Mouse (Mus musculus) retina, postnatal 7 days (tissue): Measurements from ENCODE around the gene Slc12a9.

ENCODE experiments used
- DNase-seq: peaks from one replicate; pipeline ENCODE4 v3.0.0-alpha.2; 2012; ENCODE audit warnings: low read depth, low spot score

The Slc12a9 gene

DNA sequence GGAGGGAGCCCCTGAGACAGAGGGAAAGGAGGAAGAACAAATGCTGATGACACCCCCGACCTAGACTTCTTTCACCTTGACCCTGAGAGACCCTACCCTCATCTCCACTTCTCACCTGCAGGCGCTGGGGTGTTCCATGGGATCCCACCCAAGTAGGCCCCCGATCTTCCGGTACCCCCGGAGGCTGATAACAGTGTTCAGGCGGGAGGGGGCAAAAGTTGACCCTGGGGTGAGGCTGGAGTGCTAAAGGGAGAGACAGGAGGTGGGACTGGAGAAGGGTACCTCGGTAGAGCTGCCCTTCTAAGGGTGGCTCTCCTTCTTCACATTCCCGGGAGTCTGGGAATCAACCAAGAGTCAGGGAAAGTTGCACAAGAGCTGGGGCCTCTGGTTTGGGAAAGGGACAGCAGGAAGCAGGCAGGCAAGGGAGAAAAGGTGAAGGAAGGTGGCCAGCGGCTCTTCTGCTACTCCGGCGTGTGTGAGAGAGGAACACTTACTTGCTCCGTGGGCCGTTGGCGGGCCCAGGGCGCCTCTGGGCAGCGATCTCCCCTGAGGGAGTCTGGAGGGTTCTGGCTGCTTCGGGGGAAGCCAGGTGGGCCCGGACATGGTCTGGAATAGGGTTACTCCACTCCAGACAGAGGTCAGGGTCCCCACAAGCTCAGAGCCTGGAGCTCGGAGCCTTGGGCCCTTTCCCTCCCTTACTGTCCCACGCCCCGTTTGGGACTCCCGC is 19.8 kb downstream of the Slc12a9 start:
- no peak for DNase-seq

DNA sequence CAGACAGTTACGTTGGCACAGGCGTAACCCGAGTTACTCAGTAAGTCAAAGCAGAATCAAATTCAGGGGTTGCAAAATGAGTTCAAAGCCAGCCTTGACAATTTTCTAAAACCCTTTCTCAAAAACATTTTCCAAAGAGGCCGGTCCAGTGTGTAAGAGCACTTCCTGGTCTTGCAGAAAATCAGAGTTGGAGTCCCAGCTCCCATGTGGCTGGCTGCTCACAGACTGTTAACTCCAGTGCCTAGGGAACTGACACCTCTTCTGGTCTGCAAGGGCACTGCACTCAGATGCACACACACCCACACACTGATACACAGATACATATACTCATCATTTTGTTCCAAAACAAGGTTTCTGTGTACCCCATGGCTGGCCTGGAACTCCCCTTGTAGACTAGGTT is 25.0 kb downstream of the Slc12a9 start:
- no peak for DNase-seq

- peak; percentile 92 for DNase-seq
Measured at GRCm38 (mm10) chr5:137307071-137307912, 26.1 kb downstream of the Slc12a9 start, which contains the start of gene Srrt. Gene Srrt, minus strand, starts transcription at chr5:137307674.

DNA sequence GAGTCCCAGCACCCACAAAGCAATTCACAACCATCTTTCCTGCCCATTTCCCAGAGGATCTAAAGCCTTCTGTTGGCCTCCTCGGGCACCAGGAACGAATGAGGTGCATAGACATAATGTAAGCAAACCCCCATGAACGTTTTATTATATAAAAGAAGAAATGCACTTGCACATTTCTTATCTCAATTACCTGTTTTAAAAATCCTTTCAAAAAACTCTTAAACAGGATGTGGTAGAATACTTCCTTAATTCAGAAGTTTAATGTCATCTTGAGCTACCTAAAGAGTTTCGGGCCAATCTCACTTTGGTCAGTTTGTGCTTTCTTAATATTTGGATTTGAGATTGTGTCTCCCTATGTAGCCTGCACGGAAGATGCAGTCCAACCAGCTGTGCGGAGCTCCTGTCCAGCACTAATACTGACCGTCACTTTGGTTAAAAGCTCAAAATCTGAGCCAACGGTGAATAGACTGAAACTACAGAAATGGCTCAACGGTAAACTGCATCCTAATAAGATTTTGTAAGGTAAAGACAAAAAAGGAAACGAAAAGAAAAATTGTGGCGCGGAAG is 26.9 kb downstream of the Slc12a9 start:
- DNase-seq, result no peak

DNA sequence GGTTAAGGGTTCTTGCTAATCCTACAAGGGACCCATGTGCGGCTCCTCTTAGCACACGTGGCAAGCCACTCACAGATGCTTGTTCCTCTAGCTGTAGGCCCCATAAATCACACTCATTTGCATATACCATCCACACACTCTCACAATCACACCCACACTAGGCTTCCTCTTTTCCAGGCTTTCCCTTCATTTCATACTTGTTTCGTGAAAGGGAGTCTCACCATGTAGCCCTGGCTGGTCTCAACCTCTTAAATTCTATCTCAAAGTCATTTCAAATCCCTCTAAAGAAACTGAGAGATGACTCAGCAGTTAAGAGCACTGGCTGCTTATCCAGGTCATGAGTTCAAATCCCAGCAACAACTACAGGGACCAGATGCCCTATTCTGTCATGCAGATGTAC is 27.6 kb downstream of the Slc12a9 start:
- no peak for DNase-seq

- no peak for DNase-seq
Measured at GRCm38 (mm10) chr5:137304816-137305215, 28.6 kb downstream of the Slc12a9 start.

DNA sequence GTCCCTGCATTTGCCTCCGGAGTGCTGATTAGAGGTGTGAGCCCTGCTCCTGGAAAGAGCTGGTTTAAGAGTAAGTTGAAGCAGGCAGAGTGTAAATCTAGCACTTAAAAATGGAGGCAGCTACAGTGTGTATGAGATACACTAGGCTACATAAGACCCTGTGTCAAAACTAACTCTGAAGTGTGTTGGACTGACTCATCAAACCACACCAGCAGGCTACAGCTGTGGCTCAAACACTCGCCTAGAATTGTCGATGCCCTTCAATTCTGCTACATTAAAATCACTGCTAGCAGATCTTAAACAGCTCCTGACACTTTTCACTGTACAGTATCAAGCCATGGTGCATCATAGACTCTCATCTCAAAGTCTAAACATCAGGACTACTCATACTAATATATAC is 29.2 kb downstream of the Slc12a9 start:
- DNase-seq, result no peak

GRCm38 (mm10) chr5:137303609-137304008 is 29.8 kb downstream of the Slc12a9 start:
- DNase-seq, result no peak

DNA sequence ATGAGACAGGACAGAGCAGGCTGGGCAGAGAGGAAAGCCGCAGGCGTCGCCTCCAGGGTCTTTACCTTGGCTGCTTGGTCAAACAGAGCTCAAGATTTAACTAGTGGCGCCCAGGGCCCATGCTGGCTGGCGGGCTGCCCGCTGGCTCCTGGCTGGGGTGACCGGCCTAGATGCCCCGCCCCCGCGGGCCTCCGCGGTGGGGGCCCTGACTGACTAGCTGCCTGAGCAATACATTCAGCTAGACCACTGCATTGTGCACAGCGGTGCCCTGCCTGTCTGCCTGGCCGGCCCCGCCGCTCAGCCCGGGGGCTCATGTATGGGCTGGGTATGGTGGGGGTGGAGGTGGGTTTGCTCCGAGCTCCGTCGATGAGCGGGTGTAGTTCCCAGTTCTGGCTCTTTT is 32.1 kb downstream of the Slc12a9 start:
- no peak for DNase-seq

- no peak for DNase-seq
Measured at GRCm38 (mm10) chr5:137299240-137299639, 34.2 kb downstream of the Slc12a9 start.

DNA sequence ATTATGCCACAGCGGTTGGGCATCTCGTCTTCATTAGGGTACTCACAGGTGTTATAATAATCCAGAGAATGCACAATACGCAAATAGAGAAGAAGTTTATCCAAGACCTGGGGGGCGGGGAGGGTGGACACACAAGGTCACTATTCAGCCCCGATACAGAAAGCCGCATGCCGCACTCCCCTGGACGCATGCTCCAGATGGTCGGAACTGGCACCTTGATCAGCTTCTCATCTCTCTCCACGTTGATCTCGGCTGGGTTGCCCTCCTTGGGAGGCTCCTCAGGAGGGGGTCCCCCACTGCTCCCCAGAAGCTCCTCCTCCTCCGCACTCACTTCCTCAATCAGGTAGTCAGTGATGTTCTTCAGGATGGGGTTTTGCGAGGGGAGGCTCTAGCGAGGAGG is 36.3 kb downstream of the Slc12a9 start:
- no peak for DNase-seq

DNA sequence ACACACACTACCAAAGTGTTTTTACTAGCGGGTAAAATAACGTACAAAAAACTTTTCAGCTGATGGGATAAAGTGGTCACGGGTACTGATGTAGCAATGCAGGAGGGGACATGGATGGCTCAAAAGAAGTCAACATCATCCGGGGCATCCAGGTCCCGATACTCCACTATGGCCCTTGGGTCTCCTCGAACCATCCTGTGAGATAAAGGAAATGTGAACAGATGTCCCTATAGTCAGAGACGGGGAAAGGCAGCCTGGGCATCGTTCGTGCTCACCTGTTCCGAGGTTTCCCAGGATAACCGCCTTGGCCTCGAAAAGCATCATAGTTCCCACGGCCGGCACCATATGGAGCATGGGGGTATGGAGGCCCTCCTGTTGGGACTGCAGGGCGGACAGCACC is 37.7 kb downstream of the Slc12a9 start:
- no peak for DNase-seq

GRCm38 (mm10) chr5:137295296-137295695 is 38.1 kb downstream of the Slc12a9 start:
- DNase-seq, result no peak

DNA sequence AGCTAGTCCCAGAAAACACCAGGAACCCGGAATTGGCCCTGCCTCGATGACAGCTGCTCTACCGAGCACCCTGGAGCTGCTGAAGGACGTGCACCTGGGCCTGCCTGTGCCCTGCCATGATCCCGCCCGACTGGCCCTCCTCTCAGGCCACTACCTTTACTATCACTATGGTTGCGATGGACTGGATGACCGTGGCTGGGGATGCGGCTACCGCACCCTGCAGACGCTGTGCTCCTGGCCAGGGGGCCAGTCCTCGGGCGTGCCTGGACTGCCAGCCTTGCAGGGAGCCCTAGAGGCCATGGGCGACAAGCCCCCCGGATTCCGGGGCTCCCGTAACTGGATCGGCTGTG is 38.7 kb downstream of the Slc12a9 start:
- no peak for DNase-seq

- peak; percentile 91 for DNase-seq
Measured at GRCm38 (mm10) chr5:137293839-137294743, 39.3 kb downstream of the Slc12a9 start, which contains the start of gene Ufsp1. Gene Ufsp1, plus strand, starts transcription at chr5:137294629.

DNA sequence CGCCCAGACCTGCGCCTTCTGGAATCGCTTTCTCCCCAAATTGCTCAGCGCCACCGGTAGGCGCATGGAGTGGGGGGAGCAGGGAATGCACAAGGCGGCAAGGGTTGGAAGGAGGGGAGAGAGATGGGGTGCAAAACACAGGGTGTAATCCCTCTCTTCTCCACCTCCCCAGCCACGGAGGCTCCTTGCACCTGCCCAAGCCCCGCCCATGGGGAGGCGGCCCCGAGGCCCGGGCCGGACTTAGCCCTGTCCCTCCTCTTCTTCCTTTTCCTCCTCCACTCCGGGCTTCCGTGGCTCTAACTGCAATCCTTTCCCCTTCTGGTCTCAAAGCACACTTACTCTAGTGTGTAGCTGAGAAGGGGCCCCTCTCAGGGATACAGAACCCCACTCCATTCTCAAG is 40.1 kb downstream of the Slc12a9 start:
- no peak for DNase-seq

DNA sequence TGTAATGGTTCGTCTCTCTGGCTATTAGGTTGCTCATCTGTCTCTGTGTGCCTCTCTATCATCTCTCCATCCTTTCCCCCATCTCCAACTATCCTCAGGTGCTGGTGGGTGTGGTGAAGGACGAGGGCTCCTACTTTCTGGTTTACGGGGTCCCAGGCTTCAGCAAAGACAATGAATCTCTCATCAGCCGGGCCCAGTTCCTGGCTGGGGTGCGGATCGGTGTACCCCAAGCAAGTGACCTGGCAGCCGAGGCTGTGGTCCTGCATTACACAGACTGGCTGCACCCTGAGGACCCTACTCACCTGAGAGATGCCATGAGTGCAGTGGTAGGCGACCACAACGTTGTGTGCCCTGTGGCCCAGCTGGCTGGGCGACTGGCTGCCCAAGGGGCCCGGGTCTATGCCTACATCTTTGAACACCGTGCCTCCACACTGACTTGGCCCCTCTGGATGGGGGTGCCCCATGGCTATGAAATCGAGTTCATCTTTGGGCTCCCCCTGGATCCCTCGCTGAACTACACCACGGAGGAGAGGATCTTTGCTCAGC is 41.9 kb downstream of the Slc12a9 start:
- no peak for DNase-seq

- DNase-seq, result no peak
Measured at GRCm38 (mm10) chr5:137290677-137291076, 42.7 kb downstream of the Slc12a9 start.

DNA sequence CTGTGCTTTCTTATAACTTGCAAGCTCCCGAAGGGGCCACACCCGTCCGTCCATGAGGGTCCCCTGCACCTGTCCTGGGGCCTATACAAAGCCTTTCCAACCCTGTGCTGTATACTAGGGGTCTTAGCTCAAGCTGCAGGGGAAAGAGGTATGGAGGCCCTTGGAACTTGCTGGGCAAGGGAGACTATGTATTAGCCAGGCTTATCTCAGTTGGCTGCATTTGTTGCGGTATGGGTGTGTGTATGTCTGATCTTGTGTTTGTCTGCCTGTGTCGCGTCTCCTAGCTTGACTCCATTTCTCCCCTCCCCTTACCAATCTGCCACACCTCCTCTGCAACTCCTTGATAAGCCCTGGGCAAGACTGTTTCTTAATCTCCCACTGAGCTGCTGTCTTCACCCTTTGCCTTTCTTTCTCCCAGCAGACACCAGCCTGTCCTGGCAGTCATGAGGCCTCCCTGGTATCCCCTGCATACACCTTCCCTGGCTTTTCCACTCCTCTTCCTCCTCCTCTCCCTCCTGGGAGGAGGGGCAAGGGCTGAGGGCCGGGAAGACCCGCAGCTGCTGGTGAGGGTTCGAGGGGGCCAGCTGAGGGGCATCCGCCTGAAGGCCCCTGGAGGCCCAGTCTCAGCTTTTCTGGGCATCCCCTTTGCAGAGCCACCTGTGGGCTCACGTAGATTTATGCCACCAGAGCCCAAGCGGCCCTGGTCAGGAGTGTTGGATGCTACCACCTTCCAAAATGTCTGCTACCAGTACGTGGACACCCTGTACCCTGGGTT is 43.6 kb downstream of the Slc12a9 start:
- no peak for DNase-seq

DNA sequence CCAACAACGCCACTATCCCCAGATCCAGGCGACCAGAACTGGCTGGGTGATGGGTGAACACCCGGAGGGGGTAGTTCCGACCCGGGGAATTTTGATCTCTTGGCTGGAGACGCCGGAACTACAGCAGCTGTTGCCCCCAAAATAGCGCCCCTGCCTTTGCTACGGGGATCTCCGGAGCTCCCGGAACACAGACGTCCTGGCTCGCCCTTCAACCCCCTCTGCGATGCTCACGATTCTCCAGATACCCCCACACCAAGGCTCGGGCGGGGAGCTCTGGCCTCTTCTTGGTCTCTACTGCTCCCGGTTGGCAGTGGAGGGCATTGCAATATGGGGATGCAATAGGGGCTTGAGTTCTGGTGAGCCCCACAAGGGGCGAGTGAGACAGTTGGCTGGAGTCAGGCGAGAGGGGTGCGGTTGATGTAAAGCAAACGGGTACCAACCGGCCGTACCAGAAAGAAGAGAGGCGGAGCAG is 44.4 kb downstream of the Slc12a9 start:
- no peak for DNase-seq
